Mouse (Mus musculus) liver, embryonic 14.5 days (tissue): Measurements from ENCODE around the gene Slc24a4. TPM values are rescaled to one million over a fixed set of nuclear protein-coding genes. Genes with fewer than 3 reads are reported as not detected.

ENCODE experiments used
- ATAC-seq: fragments of 200-750 bp; cut with Nextera tagmentation; 2 replicates; pipeline ENCODE4 v1.8.0; 2017; ENCODE audit warnings: moderate number of reproducible peaks, mild to moderate bottlenecking, moderate library complexity; ENCODE audit not compliant: insufficient read depth
- DNase-seq, 3 experiments: peaks; one replicate each; pipeline ENCODE4 v3.0.0-alpha.2; 2012 to 2013; ENCODE audit warnings: low read depth in 3 of 3, low spot score in 3 of 3
- H3K27ac ChIP-seq: fragments of 300-500 bp; sonication (generic); 2 replicates; pipeline ENCODE4 v1.5.1; 2014; ENCODE audit warnings: moderate library complexity, mild to moderate bottlenecking, control low read depth, inconsistent platforms
- H3K27me3 ChIP-seq: fragments of 300-500 bp; sonication (generic); 2 replicates; pipeline ENCODE4 v1.6.1; 2014; ENCODE audit warnings: mild to moderate bottlenecking, low read length, moderate library complexity; ENCODE audit not compliant: control insufficient read depth, insufficient read depth
- H3K36me3 ChIP-seq: fragments of 300-500 bp; sonication (generic); replicated peaks from 2 replicates; pipeline ENCODE4 v1.6.1; 2014; ENCODE audit warnings: low read depth; ENCODE audit not compliant: control insufficient read depth, insufficient read depth
- H3K4me1 ChIP-seq, 2 experiments: fragments of 200-500 bp in 1 of 2; fragments of 300-500 bp in 1 of 2; sonication (generic) in 1 of 2; replicated peaks; 2 replicates each; pipeline ENCODE4 v1.6.1; 2012 to 2014; ENCODE audit warnings: antibody characterized with exemption in 1 of 2, inconsistent platforms in 1 of 2, low read length in 1 of 2; ENCODE audit not compliant: control insufficient read depth in 2 of 2, insufficient read depth in 2 of 2
- H3K4me2 ChIP-seq: fragments of 300-500 bp; sonication (generic); 2 replicates; pipeline ENCODE4 v1.6.1; 2014; ENCODE audit warnings: low read depth, mild to moderate bottlenecking, control low read depth, moderate library complexity
- H3K4me3 ChIP-seq, 2 experiments: fragments of 200-500 bp in 1 of 2; fragments of 300-500 bp in 1 of 2; sonication (generic) in 1 of 2; 2 replicates each; pipeline ENCODE4 v1.5.1; 2012 to 2014; ENCODE audit warnings: low read depth in 2 of 2, low read length in 2 of 2, mild to moderate bottlenecking in 2 of 2, control low read depth in 1 of 2, inconsistent platforms in 1 of 2, moderate library complexity in 1 of 2; ENCODE audit not compliant: insufficient read depth in 1 of 2
- H3K9ac ChIP-seq: fragments of 300-500 bp; sonication (generic); replicated peaks from 2 replicates; pipeline ENCODE4 v1.6.1; 2014; ENCODE audit warnings: mild to moderate bottlenecking, control low read depth, moderate library complexity
- H3K9me3 ChIP-seq: fragments of 300-500 bp; sonication (generic); 2 replicates; pipeline ENCODE4 v1.6.1; 2016; ENCODE audit warnings: low read length, mixed read lengths; ENCODE audit not compliant: control insufficient read depth
- CTCF ChIP-seq: IDR thresholded peaks from 2 replicates; pipeline ENCODE4 v1.5.1; 2016; ENCODE audit warnings: antibody characterized with exemption, low read depth, control low read depth
- EP300 ChIP-seq: IDR thresholded peaks from 2 replicates; pipeline ENCODE4 v1.6.1; 2016; ENCODE audit warnings: antibody characterized with exemption, low read depth
- WGBS: fragments of 180-500 bp; shearing (Covaris S2); extraction: QIAGEN DNeasy Blood & Tissue Kit; methylation state at CpG from one replicate; pipeline ENCODE4 v1.1.7; 2014; ENCODE audit not compliant: insufficient replicate concordance; 5-methylcytosine and 5-hydroxymethylcytosine counted together
- polyA plus RNA-seq, 2 experiments: library from polyadenylated mRNA; depleted of rRNA in 1 of 2; stranded (reverse) in 1 of 2; unstranded in 1 of 2; fragments of >200 nt; fragmentation: Nextera tagmentation in 1 of 2; extraction: Ambion mirVana in 1 of 2; gene quantifications; 2 replicates each; pipeline versions ENCODE4 v1.2.1 to v1.2.3; 2012 to 2014

The Slc24a4 gene
- polyA plus RNA-seq, 2 experiments, result 0.08 to 0.10 TPM

GRCm38 (mm10) chr12:102288846-102289245, 160.3 kb downstream of the Slc24a4 start:
- TF ChIP-seq EP300, result no peak
- no peak for TF ChIP-seq CTCF
- Histone ChIP-seq H3K36me3 (no peaks in the 10 kb centered on the region), H3K9me3 (no peaks in the 10 kb centered on the region), H3K27me3 (no peaks in the 10 kb centered on the region), H3K4me3 (no peak overlapping the region), H3K4me2 (no peak overlapping the region), H3K4me1 (peaks cover 0 to 39% of the 10 kb centered on the region in 2 experiments; a peak in 2 of 4 replicates), H3K27ac (no peak overlapping the region), H3K9ac (no peak overlapping the region)
- ATAC-seq (no peak), DNase-seq (no peak)
- WGBS, result 35% methylated on average over 2 of the region's 2 CpGs

- Histone ChIP-seq H3K4me1 (peaks cover 0 to 39% of the 10 kb centered on the region in 2 experiments; a peak in 2 of 4 replicates), H3K27me3 (no peaks in the 10 kb centered on the region), H3K9me3 (no peaks in the 10 kb centered on the region), H3K36me3 (no peaks in the 10 kb centered on the region), H3K27ac (no peak overlapping the region), H3K9ac (no peak overlapping the region), H3K4me3 (no peak overlapping the region), H3K4me2 (no peak overlapping the region)
- ATAC-seq, result no peak
- TF ChIP-seq EP300 (no peak), CTCF (no peak)
- no peak for DNase-seq
- 57% methylated on average over 1 of the region's 1 CpGs for WGBS
These were observed 161.0 kb downstream of the Slc24a4 start for GRCm38 (mm10) chr12:102289568-102289967.

GRCm38 (mm10) chr12:102290662-102291061, 162.1 kb downstream of the Slc24a4 start:
- Histone ChIP-seq H3K4me2 (no peak overlapping the region), H3K36me3 (no peaks in the 10 kb centered on the region), H3K27me3 (no peaks in the 10 kb centered on the region), H3K4me3 (no peak overlapping the region), H3K9me3 (no peaks in the 10 kb centered on the region), H3K9ac (no peak overlapping the region), H3K4me1 (peaks cover 0 to 39% of the 10 kb centered on the region in 2 experiments; a peak in 2 of 4 replicates), H3K27ac (no peak overlapping the region)
- ATAC-seq, result no peak
- no peak for DNase-seq
- TF ChIP-seq EP300 (no peak), CTCF (no peak)
- 58% methylated on average over 2 of the region's 2 CpGs for WGBS

- 34% methylated on average over 6 of the region's 6 CpGs for WGBS
- Histone ChIP-seq H3K9me3 (no peaks in the 10 kb centered on the region), H3K36me3 (no peaks in the 10 kb centered on the region), H3K9ac (no peak overlapping the region), H3K27me3 (no peaks in the 10 kb centered on the region), H3K4me2 (no peak overlapping the region), H3K27ac (no peak overlapping the region), H3K4me1 (peaks cover 0 to 35% of the 10 kb centered on the region in 2 experiments; a peak in 2 of 4 replicates), H3K4me3 (no peak overlapping the region)
- no peak for ATAC-seq
- DNase-seq, result no peak
- TF ChIP-seq CTCF, result no peak
- no peak for TF ChIP-seq EP300
These were observed 163.2 kb downstream of the Slc24a4 start for GRCm38 (mm10) chr12:102291686-102292085.

GRCm38 (mm10) chr12:102292501-102293215, 164.1 kb downstream of the Slc24a4 start:
- TF ChIP-seq EP300, result no peak
- no peak for TF ChIP-seq CTCF
- H3K27ac ChIP-seq, result no peak overlapping the region
- ATAC-seq, result no peak
- peaks cover 0 to 38% of the 10 kb centered on the region in 2 experiments; a peak in 2 of 4 replicates for H3K4me1 ChIP-seq
- no peak overlapping the region for H3K9ac ChIP-seq
- H3K9me3 ChIP-seq, result no peaks in the 10 kb centered on the region
- no peaks in the 10 kb centered on the region for H3K27me3 ChIP-seq
- no peaks in the 10 kb centered on the region for H3K36me3 ChIP-seq
- H3K4me2 ChIP-seq, result no peak overlapping the region
- DNase-seq, result no peak
- 54% methylated on average over 7 of the region's 7 CpGs for WGBS
- no peak overlapping the region for H3K4me3 ChIP-seq
